ENCODE assay signal across 21 mouse cellular contexts in genomic region chr7:98481861-98482260, GRCm38 (mm10). TPM values are rescaled to one million over a fixed set of nuclear protein-coding genes. Genes with fewer than 3 reads are reported as not detected.
DNase-seq lines count a peak whose midpoint lies in the region; ATAC-seq lines count a peak whose summit lies in the region.
"Had no signal": no experiment of that assay in that cellular context is flagged by ENCODE, and none has a peak within 500 bp of the region (broad histone marks: within the 10 kb centered on the region; RNA-seq: fewer than 3 reads in every experiment).

No protein-coding gene starts in this region.

- peaks cover 37% of the 10 kb centered on the region for H3K4me1 ChIP-seq in embryonic facial prominence, embryonic 13.5 days
- H3K4me1 ChIP-seq in embryonic facial prominence, embryonic 10.5 days = peaks cover 22% of the 10 kb centered on the region
- H3K4me1 ChIP-seq in heart, embryonic 15.5 days (replicated peaks) = peaks cover 43% of the 10 kb centered on the region
- H3K4me1 ChIP-seq in limb, embryonic 13.5 days = peaks cover 33% of the 10 kb centered on the region
- H3K4me1 ChIP-seq in limb, embryonic 10.5 days = peaks cover 18% of the 10 kb centered on the region
- peaks cover 19% of the 10 kb centered on the region for H3K4me1 ChIP-seq in intestine, embryonic 16.5 days (ENCODE audit: control insufficient read depth, insufficient read depth, low read length)
- H3K4me1 ChIP-seq: liver, embryonic 15.5 days had no signal

- 84% methylated on average over 8 of the region's 8 CpGs for WGBS in embryonic facial prominence, embryonic 13.5 days
- 86% methylated on average over 8 of the region's 8 CpGs for WGBS in embryonic facial prominence, embryonic 10.5 days
- WGBS in heart, embryonic 15.5 days = 84% methylated on average over 8 of the region's 8 CpGs
- 79% methylated on average over 8 of the region's 8 CpGs for WGBS in limb, embryonic 13.5 days
- 82% methylated on average over 8 of the region's 8 CpGs for WGBS in limb, embryonic 10.5 days
- WGBS in intestine, embryonic 16.5 days = 84% methylated on average over 8 of the region's 8 CpGs

- H3K27ac ChIP-seq in embryonic facial prominence, embryonic 13.5 days = peak overlapping the region; percentile 69; the same call in 1 of the 2 replicates
- no peak overlapping the region for H3K27ac ChIP-seq in embryonic facial prominence, embryonic 10.5 days (replicated peaks)
- H3K27ac ChIP-seq in heart, embryonic 15.5 days = peak overlapping the region; percentile 65; the same call in 1 of the 2 replicates
- H3K27ac ChIP-seq in limb, embryonic 13.5 days = peak overlapping the region; percentile 24; the same call in 1 of the 2 replicates
- no peak overlapping the region for H3K27ac ChIP-seq in limb, embryonic 10.5 days
- H3K27ac ChIP-seq in intestine, embryonic 16.5 days (ENCODE audit: low read length) = peak overlapping the region; percentile 69; the same call in 1 of the 2 replicates
- H3K27ac ChIP-seq: hindbrain, embryonic 14.5 days; limb, embryonic 12.5 days; liver, embryonic 15.5 days; macrophage had no signal

- peaks cover 6% of the 10 kb centered on the region; the same call in 1 of the 2 replicates for H3K27me3 ChIP-seq in embryonic facial prominence, embryonic 13.5 days
- peaks cover 18% of the 10 kb centered on the region for H3K27me3 ChIP-seq in embryonic facial prominence, embryonic 10.5 days (replicated peaks; ENCODE audit: low read depth, poor library complexity, severe bottlenecking)
- H3K27me3 ChIP-seq in heart, embryonic 15.5 days = peaks cover 12% of the 10 kb centered on the region; the same call in 1 of the 2 replicates
- peaks cover 17% of the 10 kb centered on the region for H3K27me3 ChIP-seq in limb, embryonic 13.5 days
- H3K27me3 ChIP-seq in limb, embryonic 10.5 days (ENCODE audit: low read depth, poor library complexity, severe bottlenecking) = peaks cover 41% of the 10 kb centered on the region; the same call in 1 of the 2 replicates
- H3K27me3 ChIP-seq in intestine, embryonic 16.5 days (replicated peaks; ENCODE audit: control insufficient read depth, insufficient read depth, low read length) = 0 out of 2 replicates have a peak, but pooled peaks cover 2% of the 10 kb centered on the region
- H3K27me3 ChIP-seq: liver, embryonic 15.5 days had no signal

- no peak overlapping the region for H3K9ac ChIP-seq in embryonic facial prominence, embryonic 13.5 days
- no peak overlapping the region for H3K9ac ChIP-seq in heart, embryonic 15.5 days
- no peak overlapping the region for H3K9ac ChIP-seq in limb, embryonic 13.5 days
- no peak overlapping the region for H3K9ac ChIP-seq in intestine, embryonic 16.5 days (ENCODE audit: low read depth, low read length)
- H3K9ac ChIP-seq: hindbrain, embryonic 14.5 days; limb, embryonic 12.5 days; liver, embryonic 15.5 days had no signal

- H3K4me2 ChIP-seq in embryonic facial prominence, embryonic 13.5 days = no peak overlapping the region
- no peak overlapping the region for H3K4me2 ChIP-seq in heart, embryonic 15.5 days
- H3K4me2 ChIP-seq in limb, embryonic 13.5 days (replicated peaks) = no peak overlapping the region
- no peak overlapping the region for H3K4me2 ChIP-seq in intestine, embryonic 16.5 days (ENCODE audit: low read depth, low read length)
- H3K4me2 ChIP-seq: hindbrain, embryonic 14.5 days; limb, embryonic 12.5 days; liver, embryonic 15.5 days had no signal

- no peak overlapping the region for H3K4me3 ChIP-seq in embryonic facial prominence, embryonic 13.5 days
- H3K4me3 ChIP-seq in embryonic facial prominence, embryonic 10.5 days = no peak overlapping the region
- no peak overlapping the region for H3K4me3 ChIP-seq in heart, embryonic 15.5 days
- no peak overlapping the region for H3K4me3 ChIP-seq in limb, embryonic 13.5 days
- no peak overlapping the region for H3K4me3 ChIP-seq in limb, embryonic 10.5 days
- H3K4me3 ChIP-seq in intestine, embryonic 16.5 days (ENCODE audit: low read length) = no peak overlapping the region
- H3K4me3 ChIP-seq: limb, embryonic 12.5 days; liver, embryonic 15.5 days; midbrain, embryonic 10.5 days had no signal

- no peak for DNase-seq in embryonic facial prominence, embryonic 10.5 days (ENCODE audit: low spot score)
- no peak for DNase-seq in heart, adult 9 months (ENCODE audit: low spot score in 2 of 2)
- DNase-seq in limb, embryonic 10.5 days (ENCODE audit: low spot score) = no peak
- no peak for DNase-seq in cerebellum, postnatal 4 days (ENCODE audit: low spot score in 2 of 2)
- DNase-seq: cerebellum, adult 2 months; gastrocnemius, postnatal 25 days; retina, postnatal 1 day; thymus, postnatal 14 days had no signal

- no peak for ATAC-seq in embryonic facial prominence, embryonic 13.5 days (ENCODE audit: insufficient number of reproducible peaks, insufficient read depth, low FRiP score, low TSS enrichment, low read depth)
- no peak for ATAC-seq in heart, embryonic 15.5 days (replicated peaks; ENCODE audit: insufficient number of reproducible peaks, insufficient read depth, low FRiP score, low read depth)
- no peak for ATAC-seq in limb, embryonic 13.5 days (ENCODE audit: low FRiP score, low read depth)
- no peak for ATAC-seq in intestine, embryonic 16.5 days

- no peaks in the 10 kb centered on the region for H3K9me3 ChIP-seq in embryonic facial prominence, embryonic 13.5 days
- no peaks in the 10 kb centered on the region for H3K9me3 ChIP-seq in embryonic facial prominence, embryonic 10.5 days
- H3K9me3 ChIP-seq in heart, embryonic 15.5 days (replicated peaks) = no peaks in the 10 kb centered on the region
- no peaks in the 10 kb centered on the region for H3K9me3 ChIP-seq in limb, embryonic 13.5 days
- no peaks in the 10 kb centered on the region for H3K9me3 ChIP-seq in limb, embryonic 10.5 days (replicated peaks)
- H3K9me3 ChIP-seq in intestine, embryonic 16.5 days (ENCODE audit: control insufficient read depth, low read length) = no peaks in the 10 kb centered on the region
- H3K9me3 ChIP-seq: limb, embryonic 12.5 days; liver, embryonic 15.5 days; midbrain, embryonic 10.5 days had no signal

- H3K36me3 ChIP-seq in embryonic facial prominence, embryonic 13.5 days = no peaks in the 10 kb centered on the region
- H3K36me3 ChIP-seq in embryonic facial prominence, embryonic 10.5 days (replicated peaks) = no peaks in the 10 kb centered on the region
- no peaks in the 10 kb centered on the region for H3K36me3 ChIP-seq in heart, embryonic 15.5 days
- no peaks in the 10 kb centered on the region for H3K36me3 ChIP-seq in limb, embryonic 13.5 days
- H3K36me3 ChIP-seq in limb, embryonic 10.5 days = no peaks in the 10 kb centered on the region
- no peaks in the 10 kb centered on the region for H3K36me3 ChIP-seq in intestine, embryonic 16.5 days (ENCODE audit: control insufficient read depth, insufficient read depth, low read length)
- H3K36me3 ChIP-seq: limb, embryonic 12.5 days; liver, embryonic 15.5 days; midbrain, embryonic 10.5 days had no signal

RNA-seq across cellular contexts. Expression of gene Lrrc32, which starts 7.2 kb away (rescaled TPM):
- 3.9 and 4.0 TPM in 2 replicates for polyA plus RNA-seq in embryonic facial prominence, embryonic 13.5 days (2015; fragmentation: Nextera tagmentation; extraction: Ambion mirVana)
- 3.6 and 3.7 TPM in 2 replicates for polyA plus RNA-seq in embryonic facial prominence, embryonic 10.5 days (2016; fragmentation: Nextera tagmentation; extraction: Ambion mirVana)
- 7.3 and 9.1 TPM in 2 replicates for polyA plus RNA-seq in heart, embryonic 15.5 days (2015; fragmentation: Nextera tagmentation; extraction: Ambion mirVana)
- polyA plus RNA-seq in limb, embryonic 13.5 days (2015; fragmentation: Nextera tagmentation; extraction: Ambion mirVana) = 5.8 and 7.0 TPM in 2 replicates
- 2.8 and 3.6 TPM in 2 replicates for polyA plus RNA-seq in limb, embryonic 10.5 days (2016; fragmentation: Nextera tagmentation; extraction: Ambion mirVana)
- polyA plus RNA-seq in intestine, embryonic 16.5 days (2015; fragmentation: Nextera tagmentation; extraction: Ambion mirVana) = 11.3 and 13.7 TPM in 2 replicates

RNA-seq across cellular contexts. Expression of gene Gucy2d, which starts 41.6 kb away (rescaled TPM):
- not detected in 2 replicates for polyA plus RNA-seq in embryonic facial prominence, embryonic 13.5 days (2015; fragmentation: Nextera tagmentation; extraction: Ambion mirVana)
- polyA plus RNA-seq in embryonic facial prominence, embryonic 10.5 days (2016; fragmentation: Nextera tagmentation; extraction: Ambion mirVana) = not detected in 2 replicates
- polyA plus RNA-seq in heart, embryonic 15.5 days (2015; fragmentation: Nextera tagmentation; extraction: Ambion mirVana) = not detected in 2 replicates
- not detected in 2 replicates for polyA plus RNA-seq in limb, embryonic 13.5 days (2015; fragmentation: Nextera tagmentation; extraction: Ambion mirVana)
- polyA plus RNA-seq in limb, embryonic 10.5 days (2016; fragmentation: Nextera tagmentation; extraction: Ambion mirVana) = 0.05 TPM in 1 of 2 replicates, not detected in the other
- 2.2 and 3.7 TPM in 2 replicates for polyA plus RNA-seq in intestine, embryonic 16.5 days (2015; fragmentation: Nextera tagmentation; extraction: Ambion mirVana)
- polyA plus RNA-seq: adrenal gland, adult 2 months; embryonic facial prominence, embryonic 11.5 days; heart, embryonic 16.5 days; liver, embryonic 15.5 days; macrophage; midbrain, embryonic 10.5 days; midbrain, postnatal 0 days had no signal

Comparison
In these comparisons a context has a peak if more than half of its experiments do, and no peak if none do; other contexts are left out.
1. H3K27ac ChIP-seq: peak in embryonic facial prominence, embryonic 13.5 days (single experiment), heart, embryonic 15.5 days (single experiment), limb, embryonic 13.5 days (single experiment) and intestine, embryonic 16.5 days (single experiment); none in embryonic facial prominence, embryonic 10.5 days (single experiment) and limb, embryonic 10.5 days (single experiment).